Mouse (Mus musculus): ENCODE data around the gene Ctla4.

DNA sequence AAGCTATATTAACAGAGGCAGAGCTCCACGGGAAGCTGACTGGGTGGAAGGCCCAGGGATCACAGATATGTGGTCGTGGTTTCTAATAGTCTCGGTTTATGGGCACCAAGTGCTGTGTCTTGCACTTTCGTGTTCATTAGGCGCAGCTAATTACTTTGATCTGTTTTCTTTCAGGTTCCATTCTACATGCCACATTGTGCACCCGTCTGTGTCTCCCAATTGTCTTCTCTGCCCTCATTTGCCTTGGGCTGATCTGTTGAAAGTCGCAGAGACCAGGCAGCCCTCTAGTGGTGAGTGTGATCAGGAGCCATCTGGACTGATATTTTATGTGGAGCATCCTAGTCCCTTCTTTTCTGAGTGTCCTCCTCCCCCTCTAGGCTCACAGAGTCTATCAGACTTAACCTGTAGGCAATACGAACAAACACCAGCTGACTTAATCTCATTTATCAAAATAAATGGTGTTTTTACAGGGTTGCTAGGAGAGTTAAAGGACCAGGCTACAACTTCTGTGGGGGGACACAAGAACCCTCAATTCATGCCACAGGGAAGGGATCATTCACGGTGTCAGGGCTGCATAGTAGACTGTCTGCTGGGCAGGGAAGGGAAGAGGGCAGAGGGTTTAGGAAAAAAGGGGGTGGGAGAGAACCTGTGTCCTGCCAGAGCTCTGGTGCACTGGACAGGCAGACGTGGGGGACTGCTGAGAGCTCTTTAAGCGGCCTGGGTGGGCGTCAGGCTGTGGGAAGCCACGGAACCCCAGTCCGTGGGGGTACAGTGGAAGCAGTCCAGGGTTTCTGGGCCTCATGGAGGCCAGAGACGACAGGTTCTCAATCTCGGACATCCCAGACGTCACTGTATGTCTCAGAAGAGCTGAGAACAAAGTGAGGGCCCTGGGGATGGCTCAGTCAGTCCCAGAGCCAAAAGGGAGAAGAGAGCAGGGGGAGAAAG is 18.2 kb upstream of the Ctla4 start:
- TF ChIP-seq POLR2A (IDR thresholded peaks at IDR 0.05; ENCODE audit: insufficient read depth, low read depth, low read length), result no peak
- TF ChIP-seq CTCF (IDR thresholded peaks at IDR 0.05; ENCODE audit: insufficient read depth, low read depth, low read length), result no peak
